Mouse (Mus musculus) G1E (cell line): ENCODE results near the gene Ace2. TPM values are rescaled to one million over a fixed set of nuclear protein-coding genes. Genes with fewer than 3 reads are reported as not detected.

Source experiments
- ATAC-seq: 2 replicates; pipeline ENCODE4 v1.8.0; 2016; ENCODE audit warnings: mild to moderate bottlenecking; ENCODE audit not compliant: insufficient number of reproducible peaks, poor library complexity, low FRiP score, severe bottlenecking; ENCODE audit errors: extremely low read depth
- DNase-seq: peaks from one replicate; pipeline ENCODE4 v3.0.0; 2012; ENCODE audit warnings: low spot score
- H3K27me3 ChIP-seq: 2 replicates; pipeline ENCODE4 v1.6.1; 2012; ENCODE audit warnings: mild to moderate bottlenecking, low read length, inconsistent platforms; ENCODE audit not compliant: insufficient read depth
- H3K36me3 ChIP-seq: replicated peaks from 2 replicates; pipeline ENCODE3; 2012; ENCODE audit warnings: mild to moderate bottlenecking, inconsistent platforms
- H3K4me1 ChIP-seq: 2 replicates; pipeline ENCODE4 v1.6.1; 2012; ENCODE audit warnings: low read depth, low read length, inconsistent platforms, mixed read lengths; ENCODE audit not compliant: insufficient read depth
- H3K4me3 ChIP-seq: 2 replicates; pipeline ENCODE4 v1.5.1; 2012; ENCODE audit warnings: low read depth, mild to moderate bottlenecking, inconsistent platforms, low read length, moderate library complexity, mixed read lengths
- H3K9me3 ChIP-seq: replicated peaks from 2 replicates; pipeline ENCODE4 v1.6.1; 2012; ENCODE audit warnings: inconsistent platforms
- CTCF ChIP-seq: IDR thresholded peaks from 2 replicates; pipeline ENCODE4 v1.5.1; 2012; ENCODE audit warnings: low read depth, low read length, inconsistent platforms, mixed read lengths
- GATA1 ChIP-seq: IDR thresholded peaks from 2 replicates; pipeline ENCODE4 v1.6.1; 2012; ENCODE audit warnings: borderline replicate concordance, low read length, inconsistent platforms, mixed read lengths
- GATA2 ChIP-seq: IDR thresholded peaks from 2 replicates; pipeline ENCODE4 v1.6.1; 2012; ENCODE audit warnings: low read depth, low read length, inconsistent platforms, borderline replicate concordance
- POLR2AphosphoS5 ChIP-seq: IDR thresholded peaks from 2 replicates; pipeline ENCODE4 v1.6.1; 2012; ENCODE audit warnings: low read depth, low read length, inconsistent platforms; ENCODE audit not compliant: insufficient replicate concordance
- TAL1 ChIP-seq: conservative IDR thresholded peaks from 2 replicates; pipeline ENCODE4 v1.6.1; 2012; ENCODE audit warnings: low read depth, low read length, inconsistent platforms, mixed read lengths
- polyA plus RNA-seq: library from polyadenylated mRNA; stranded (reverse); fragments of >175 nt; gene quantifications from 2 replicates; pipeline ENCODE4 v1.2.3, GENCODE M21; 2012
- total RNA-seq, 2 experiments: library from RNA; stranded (forward) in 1 of 2; stranded (reverse) in 1 of 2; fragments of 200-1000 nt in 1 of 2; fragments of >200 nt in 1 of 2; fragmentation: Nextera tagmentation in 1 of 2; gene quantifications; 2 replicates each; pipeline ENCODE4 v1.2.3; 2014 to 2017

Ace2 gene
- total and polyA plus RNA-seq, 3 experiments: 0.05 TPM; not detected in 2

- DNase-seq (no peak), ATAC-seq (no peak)
- Histone ChIP-seq H3K4me3 (no peak overlapping the region), H3K4me1 (no peaks in the 10 kb centered on the region), H3K9me3 (no peaks in the 10 kb centered on the region), H3K27me3 (peaks cover 3% of the 10 kb centered on the region; the same call in 1 of the 2 replicates), H3K36me3 (no peaks in the 10 kb centered on the region)
- no peak for TF ChIP-seq GATA2
- no peak for TF ChIP-seq CTCF
- no peak for TF ChIP-seq TAL1
- no peak for TF ChIP-seq POLR2AphosphoS5
- TF ChIP-seq GATA1: no peak
Measured at GRCm38 (mm10) chrX:164197679-164198078, 58.5 kb downstream of the Ace2 start.

GRCm38 (mm10) chrX:164200547-164200946 lies 61.4 kb downstream of the Ace2 start:
- H3K4me1 ChIP-seq: no peaks in the 10 kb centered on the region
- ATAC-seq (no peak), DNase-seq (no peak)
- no peaks in the 10 kb centered on the region for H3K36me3 ChIP-seq
- H3K9me3 ChIP-seq: no peaks in the 10 kb centered on the region
- H3K27me3 ChIP-seq: peaks cover 3% of the 10 kb centered on the region; the same call in 1 of the 2 replicates
- no peak overlapping the region for H3K4me3 ChIP-seq
- TF ChIP-seq POLR2AphosphoS5 (no peak), CTCF (no peak), GATA1 (no peak), GATA2 (no peak), TAL1 (no peak)

GRCm38 (mm10) chrX:164221989-164222388 lies 82.9 kb downstream of the Ace2 start:
- H3K36me3 ChIP-seq: no peaks in the 10 kb centered on the region
- TF ChIP-seq CTCF (peak; percentile 37), GATA2 (no peak)
- H3K27me3 ChIP-seq: no peaks in the 10 kb centered on the region
- no peak overlapping the region for H3K4me3 ChIP-seq
- ATAC-seq (peak; percentile 60), DNase-seq (no peak)
- no peaks in the 10 kb centered on the region for H3K4me1 ChIP-seq
- H3K9me3 ChIP-seq: no peaks in the 10 kb centered on the region

GRCm38 (mm10) chrX:164233380-164233779 lies 94.2 kb downstream of the Ace2 start:
- Histone ChIP-seq H3K27me3 (no peaks in the 10 kb centered on the region), H3K4me3 (no peak overlapping the region), H3K36me3 (no peaks in the 10 kb centered on the region), H3K4me1 (no peaks in the 10 kb centered on the region), H3K9me3 (no peaks in the 10 kb centered on the region)
- DNase-seq: no peak
- no peak for TF ChIP-seq POLR2AphosphoS5
- TF ChIP-seq GATA2: no peak
- TF ChIP-seq CTCF: no peak
- TF ChIP-seq TAL1: no peak
- TF ChIP-seq GATA1: no peak
- ATAC-seq: no peak

Other genes starting within 250 kb of the Ace2 start
- 15.4 and 17.1 TPM in 2 replicates for gene Ap1s2, start 230.3 kb upstream of the Ace2 start, total RNA-seq (2014; fragmentation: Nextera tagmentation)
- gene Ap1s2, start 230.3 kb upstream of the Ace2 start, total RNA-seq (2017): 20.6 and 21.0 TPM in 2 replicates
- 5.7 and 7.5 TPM in 2 replicates for gene Ap1s2, start 230.3 kb upstream of the Ace2 start, polyA plus RNA-seq
- gene Zrsr2, start 180.7 kb upstream of the Ace2 start, total RNA-seq (2014; fragmentation: Nextera tagmentation): 57.5 and 69.0 TPM in 2 replicates
- gene Zrsr2, start 180.7 kb upstream of the Ace2 start, total RNA-seq (2017): 28.2 and 43.6 TPM in 2 replicates
- 31.9 and 32.0 TPM in 2 replicates for gene Zrsr2, start 180.7 kb upstream of the Ace2 start, polyA plus RNA-seq
- gene Car5b, start 111.3 kb upstream of the Ace2 start, total RNA-seq (2014; fragmentation: Nextera tagmentation): 0.23 and 0.39 TPM in 2 replicates
- 0.29 and 0.33 TPM in 2 replicates for gene Car5b, start 111.3 kb upstream of the Ace2 start, total RNA-seq (2017)
- not detected in 2 replicates for gene Car5b, start 111.3 kb upstream of the Ace2 start, polyA plus RNA-seq
- gene Siah1b, start 62.8 kb upstream of the Ace2 start, total RNA-seq (2014; fragmentation: Nextera tagmentation): 17.5 and 19.5 TPM in 2 replicates
- 17.8 and 19.3 TPM in 2 replicates for gene Siah1b, start 62.8 kb upstream of the Ace2 start, total RNA-seq (2017)
- 20.6 and 32.9 TPM in 2 replicates for gene Siah1b, start 62.8 kb upstream of the Ace2 start, polyA plus RNA-seq
- not detected in 2 replicates for gene Cltrn, start 50.5 kb upstream of the Ace2 start, total RNA-seq (2014; fragmentation: Nextera tagmentation)
- gene Cltrn, start 50.5 kb upstream of the Ace2 start, total RNA-seq (2017): 0.29 and 0.49 TPM in 2 replicates
- gene Cltrn, start 50.5 kb upstream of the Ace2 start, polyA plus RNA-seq: 0.04 TPM in 1 of 2 replicates, not detected in the other
- gene Bmx, start 118.9 kb downstream of the Ace2 start, total RNA-seq (2014; fragmentation: Nextera tagmentation): not detected in 2 replicates
- gene Bmx, start 118.9 kb downstream of the Ace2 start, total RNA-seq (2017): 0.05 TPM in 1 of 2 replicates, not detected in the other
- not detected in 2 replicates for gene Bmx, start 118.9 kb downstream of the Ace2 start, polyA plus RNA-seq
- gene Pir, start 130.0 kb downstream of the Ace2 start, total RNA-seq (2014; fragmentation: Nextera tagmentation): not detected in 2 replicates
- gene Pir, start 130.0 kb downstream of the Ace2 start, total RNA-seq (2017): 0.22 TPM in 1 of 2 replicates, not detected in the other
- not detected in 2 replicates for gene Pir, start 130.0 kb downstream of the Ace2 start, polyA plus RNA-seq
- 16.6 TPM in 1 of 2 replicates, not detected in the other for gene Vegfd, start 234.0 kb downstream of the Ace2 start, total RNA-seq (2014; fragmentation: Nextera tagmentation)
- gene Vegfd, start 234.0 kb downstream of the Ace2 start, total RNA-seq (2017): 0.06 TPM in 1 of 2 replicates, not detected in the other
- not detected in 2 replicates for gene Vegfd, start 234.0 kb downstream of the Ace2 start, polyA plus RNA-seq